Mouse (Mus musculus) forebrain, embryonic 16.5 days (tissue): ENCODE results near the gene Tmem252. TPM values are rescaled to one million over a fixed set of nuclear protein-coding genes. Genes with fewer than 3 reads are reported as not detected.
A peak's percentile ranks its signal among the peaks of the same experiment; 100 is the strongest.

ENCODE experiments used
- ATAC-seq: fragments of 200-750 bp; cut with Nextera tagmentation; 2 replicates; pipeline ENCODE4 v1.8.0; 2017; ENCODE audit warnings: mild to moderate bottlenecking, moderate library complexity
- H3K27ac ChIP-seq: fragments of 300-500 bp; sonication (generic); 2 replicates; pipeline ENCODE4 v1.5.1; 2014; ENCODE audit warnings: low read length, control low read depth
- H3K27me3 ChIP-seq: fragments of 300-500 bp; sonication (generic); replicated peaks from 2 replicates; pipeline ENCODE4 v1.6.1; 2014; ENCODE audit warnings: low read length; ENCODE audit not compliant: control insufficient read depth, insufficient read depth
- H3K36me3 ChIP-seq: fragments of 300-500 bp; sonication (generic); 2 replicates; pipeline ENCODE4 v1.6.1; 2014; ENCODE audit not compliant: control insufficient read depth, insufficient read depth
- H3K4me1 ChIP-seq: fragments of 300-500 bp; sonication (generic); replicated peaks from 2 replicates; pipeline ENCODE4 v1.6.1; 2014; ENCODE audit warnings: low read length; ENCODE audit not compliant: control insufficient read depth, insufficient read depth
- H3K4me2 ChIP-seq: fragments of 300-500 bp; sonication (generic); 2 replicates; pipeline ENCODE4 v1.6.1; 2014; ENCODE audit warnings: mild to moderate bottlenecking, low read length, control low read depth
- H3K4me3 ChIP-seq: fragments of 300-500 bp; sonication (generic); replicated peaks from 2 replicates; pipeline ENCODE4 v1.5.1; 2014; ENCODE audit warnings: mild to moderate bottlenecking, low read length, control low read depth
- H3K9ac ChIP-seq: fragments of 300-500 bp; sonication (generic); replicated peaks from 2 replicates; pipeline ENCODE4 v1.6.1; 2014; ENCODE audit warnings: low read depth, low read length, control low read depth
- H3K9me3 ChIP-seq: fragments of 300-500 bp; sonication (generic); 2 replicates; pipeline ENCODE4 v1.6.1; 2016; ENCODE audit warnings: low read length; ENCODE audit not compliant: control insufficient read depth
- WGBS: fragments of 180-500 bp; shearing (Covaris S2); extraction: QIAGEN DNeasy Blood & Tissue Kit; methylation state at CpG from one replicate; pipeline ENCODE4 v1.1.7; 2014; 5-methylcytosine and 5-hydroxymethylcytosine counted together
- polyA plus RNA-seq: library from polyadenylated mRNA; unstranded; fragments of >200 nt; fragmentation: Nextera tagmentation; extraction: Ambion mirVana; gene quantifications from 2 replicates; pipeline ENCODE4 v1.2.1, GENCODE M21; 2015

Tmem252 gene
- polyA plus RNA-seq, 1 experiment from 2014 or later, result 1.3 TPM

DNA sequence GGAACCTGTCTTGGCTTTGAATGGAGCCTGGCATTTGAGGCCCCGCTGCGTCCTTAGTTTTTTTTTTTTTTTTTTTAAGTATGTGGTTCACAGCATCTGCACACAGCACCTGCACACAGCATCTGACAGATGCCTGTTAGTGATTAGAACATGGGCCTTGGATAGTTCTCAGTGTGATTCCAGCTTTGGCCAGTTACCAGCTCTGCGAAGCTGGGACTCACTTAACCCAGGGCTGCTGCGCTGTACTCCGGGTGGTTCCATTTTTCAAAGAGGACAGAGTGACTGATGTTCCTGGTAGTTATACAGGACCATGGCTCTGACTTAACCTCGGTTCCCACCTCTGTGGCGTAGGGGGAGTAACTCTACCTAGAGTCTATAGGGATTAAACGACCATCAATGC, 23.4 kb upstream of the Tmem252 start:
- H3K27ac ChIP-seq, result no peak overlapping the region
- WGBS, result 50% methylated on average over 8 of the region's 8 CpGs
- no peak for ATAC-seq

DNA sequence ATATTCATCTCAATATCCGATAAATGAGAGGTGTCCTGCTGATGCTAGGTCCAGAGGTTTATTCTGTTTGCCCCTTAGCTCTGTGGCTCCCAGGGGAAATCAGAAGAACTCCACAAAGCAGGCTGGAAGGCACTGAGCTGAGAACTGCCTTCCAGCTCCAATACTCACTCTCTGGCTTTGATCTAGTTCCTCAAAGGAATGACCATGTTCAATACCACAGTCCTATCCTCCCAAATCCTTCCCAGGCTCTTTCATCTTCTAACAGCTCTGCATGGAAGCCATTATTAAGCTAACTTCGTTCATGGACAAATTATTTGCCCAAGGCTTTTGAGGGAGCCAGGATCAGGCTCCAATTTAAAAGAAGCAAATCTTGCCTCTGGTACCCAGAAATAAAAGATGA, 22.2 kb upstream of the Tmem252 start:
- ATAC-seq, result no peak
- WGBS, result 35% methylated on average over 2 of the region's 2 CpGs
- H3K36me3 ChIP-seq, result no peaks in the 10 kb centered on the region

More for the DNA sequence above, 23.4 kb upstream of the Tmem252 start:
- Histone ChIP-seq H3K36me3 (no peaks in the 10 kb centered on the region), H3K9me3 (no peaks in the 10 kb centered on the region), H3K27me3 (no peaks in the 10 kb centered on the region), H3K4me1 (peaks cover 11% of the 10 kb centered on the region), H3K4me2 (no peak overlapping the region), H3K9ac (no peak overlapping the region), H3K4me3 (no peak overlapping the region)

DNA sequence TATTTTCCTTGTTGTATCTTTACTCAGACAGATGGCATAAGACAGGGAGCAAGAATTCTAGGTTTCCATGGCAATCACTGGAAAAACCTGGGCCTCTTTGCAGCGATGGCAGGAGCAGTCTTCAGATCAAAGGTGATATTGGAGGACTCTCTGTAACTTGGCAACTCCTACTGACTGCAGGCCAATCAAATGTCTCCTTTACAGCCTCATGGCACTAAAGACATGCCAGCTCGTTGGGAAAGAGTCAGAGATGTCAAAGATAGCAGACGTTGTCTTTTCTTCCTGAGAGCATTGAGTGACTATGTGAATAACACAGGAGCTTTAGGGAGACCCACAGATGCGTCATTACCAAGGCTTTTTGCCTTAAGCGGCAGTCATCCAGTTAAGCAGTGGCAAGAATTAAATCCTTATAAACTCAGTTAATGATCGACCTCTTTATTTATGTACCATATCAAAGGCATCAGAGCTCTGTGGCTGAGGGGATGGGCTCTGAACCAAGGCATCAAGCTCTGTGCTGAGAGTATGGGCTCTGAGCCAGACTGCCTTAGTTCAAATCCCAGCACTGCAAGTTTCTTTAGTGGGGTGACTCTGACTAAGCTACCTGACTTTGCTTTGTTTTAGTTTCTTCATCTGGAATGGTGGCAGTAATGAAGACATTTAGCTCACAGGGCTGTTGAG, 21.3 kb upstream of the Tmem252 start:
- ATAC-seq, result peak; percentile 74
- 0 out of 2 replicates have a peak overlapping the region, but pooled peaks have one; percentile 42 for H3K27ac ChIP-seq

More for the DNA sequence above, 22.2 kb upstream of the Tmem252 start:
- 0 out of 2 replicates have a peak overlapping the region, but pooled peaks have one; percentile 1 for H3K27ac ChIP-seq
- H3K4me1 ChIP-seq, result peaks cover 11% of the 10 kb centered on the region
- H3K27me3 ChIP-seq, result no peaks in the 10 kb centered on the region
- H3K9me3 ChIP-seq, result no peaks in the 10 kb centered on the region
- H3K4me3 ChIP-seq, result no peak overlapping the region
- H3K9ac ChIP-seq, result no peak overlapping the region
- H3K4me2 ChIP-seq, result no peak overlapping the region

DNA sequence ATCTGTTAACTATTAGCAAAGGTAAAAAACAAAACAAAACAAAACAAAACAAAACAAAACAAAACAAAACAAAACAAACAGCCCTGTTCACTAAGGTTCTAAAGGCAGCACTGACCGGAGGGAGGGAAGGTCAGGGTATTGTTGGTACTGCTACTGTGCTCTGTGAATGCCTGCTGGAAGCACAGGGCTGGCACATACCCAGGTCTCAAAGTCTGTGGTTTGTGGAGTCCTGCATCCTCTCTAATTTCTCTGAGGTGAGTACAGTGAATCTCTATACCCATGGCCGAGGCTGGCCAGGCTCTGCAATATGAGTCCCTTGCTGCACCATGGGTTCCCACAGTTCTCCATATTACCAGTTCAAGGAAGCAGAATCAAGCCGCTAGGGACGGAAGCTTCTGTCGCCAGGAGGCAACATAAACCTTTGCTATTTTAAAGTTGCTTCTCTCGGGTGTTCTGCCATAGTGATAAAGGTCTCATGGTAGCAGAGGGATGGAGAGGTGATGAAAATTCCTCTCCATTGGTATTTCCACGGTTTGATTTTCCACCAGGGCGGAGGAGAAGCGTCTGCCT, 20.5 kb upstream of the Tmem252 start:
- Histone ChIP-seq H3K9me3 (no peaks in the 10 kb centered on the region), H3K36me3 (no peaks in the 10 kb centered on the region), H3K27me3 (no peaks in the 10 kb centered on the region), H3K9ac (no peak overlapping the region), H3K4me1 (peaks cover 11% of the 10 kb centered on the region), H3K27ac (no peak overlapping the region), H3K4me2 (no peak overlapping the region), H3K4me3 (no peak overlapping the region)
- peak; percentile 9; the same call in 1 of the 2 replicates for ATAC-seq
- 87% methylated on average over 9 of the region's 9 CpGs for WGBS

More for the DNA sequence above, 21.3 kb upstream of the Tmem252 start:
- no peak overlapping the region for H3K4me2 ChIP-seq
- no peaks in the 10 kb centered on the region for H3K9me3 ChIP-seq
- peaks cover 11% of the 10 kb centered on the region for H3K4me1 ChIP-seq
- WGBS, result 25% methylated on average over 6 of the region's 6 CpGs
- no peak overlapping the region for H3K9ac ChIP-seq
- no peaks in the 10 kb centered on the region for H3K36me3 ChIP-seq
- H3K27me3 ChIP-seq, result no peaks in the 10 kb centered on the region
- no peak overlapping the region for H3K4me3 ChIP-seq

DNA sequence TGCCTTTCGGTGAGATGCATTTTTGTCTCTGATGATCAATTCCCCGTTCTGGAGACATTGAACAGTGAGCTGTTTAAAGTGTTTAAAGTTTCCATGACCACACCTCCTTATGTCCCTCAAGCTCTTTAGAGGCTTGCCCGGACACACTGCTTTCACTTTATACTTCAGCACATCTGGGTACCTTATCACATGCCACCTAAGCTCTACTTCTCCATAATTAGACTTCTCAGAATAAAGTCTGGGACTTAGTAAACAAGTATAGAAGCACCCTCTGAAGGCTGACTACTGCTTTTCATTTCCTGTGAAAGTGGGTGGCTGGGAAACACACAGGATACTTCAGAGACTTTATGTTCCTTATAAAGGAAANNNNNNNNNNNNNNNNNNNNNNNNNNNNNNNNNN, 16.8 kb upstream of the Tmem252 start:
- no peaks in the 10 kb centered on the region for H3K36me3 ChIP-seq
- H3K4me3 ChIP-seq, result no peak overlapping the region
- ATAC-seq, result no peak
- H3K4me1 ChIP-seq, result peaks cover 10% of the 10 kb centered on the region
- no peak overlapping the region for H3K9ac ChIP-seq
- no peaks in the 10 kb centered on the region for H3K27me3 ChIP-seq
- no peaks in the 10 kb centered on the region for H3K9me3 ChIP-seq
- no peak overlapping the region for H3K27ac ChIP-seq
- no peak overlapping the region for H3K4me2 ChIP-seq
- WGBS, result 89% methylated on average over 3 of the region's 3 CpGs

DNA sequence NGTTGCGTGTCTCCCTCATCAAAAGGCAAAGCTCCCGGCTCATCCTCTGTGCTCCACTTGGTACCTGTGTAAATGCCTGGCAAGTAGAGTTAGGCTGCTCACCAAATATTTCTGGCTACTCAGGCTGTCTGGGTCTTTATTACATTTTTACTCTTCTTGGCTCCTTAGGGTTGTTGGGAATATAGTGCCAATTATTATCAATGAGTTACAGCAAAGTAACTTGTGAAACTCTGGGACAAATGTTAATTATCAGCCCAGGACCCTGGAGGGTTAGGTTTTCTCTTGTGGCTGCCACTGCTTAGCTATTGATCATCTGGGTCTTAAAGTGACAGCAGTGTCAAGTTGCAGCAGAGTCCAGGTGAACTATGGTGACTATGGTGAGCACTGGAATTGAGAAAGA, 11.5 kb upstream of the Tmem252 start:
- no peak overlapping the region for H3K27ac ChIP-seq
- H3K4me2 ChIP-seq, result no peak overlapping the region
- no peaks in the 10 kb centered on the region for H3K4me1 ChIP-seq
- H3K4me3 ChIP-seq, result no peak overlapping the region
- H3K9me3 ChIP-seq, result no peaks in the 10 kb centered on the region
- WGBS, result 97% methylated on average over 2 of the region's 2 CpGs
- ATAC-seq, result no peak
- H3K36me3 ChIP-seq, result no peaks in the 10 kb centered on the region
- H3K9ac ChIP-seq, result no peak overlapping the region
- H3K27me3 ChIP-seq, result no peaks in the 10 kb centered on the region

DNA sequence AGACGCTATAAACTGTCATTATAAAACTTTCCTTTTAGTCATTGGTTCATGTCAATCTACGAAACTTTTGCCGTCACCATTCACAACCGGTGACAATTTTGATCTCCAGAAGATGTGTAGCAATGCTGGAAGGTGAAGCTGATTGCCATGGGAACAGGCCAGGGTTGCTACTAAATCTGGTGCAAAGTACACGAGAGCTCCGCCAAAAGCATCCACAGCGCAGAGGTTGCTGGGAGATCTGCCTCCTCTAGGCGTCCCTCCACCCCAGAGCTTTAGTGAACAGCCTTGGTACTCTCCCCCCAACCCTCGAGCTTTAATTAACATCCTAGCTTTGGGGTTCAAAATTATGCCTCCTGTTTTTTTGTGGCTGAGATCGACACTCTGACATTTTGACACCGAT, 8.0 kb upstream of the Tmem252 start:
- Histone ChIP-seq H3K9ac (no peak overlapping the region), H3K36me3 (no peaks in the 10 kb centered on the region), H3K9me3 (no peaks in the 10 kb centered on the region), H3K4me3 (no peak overlapping the region), H3K4me2 (no peak overlapping the region), H3K27me3 (no peaks in the 10 kb centered on the region), H3K27ac (no peak overlapping the region), H3K4me1 (no peaks in the 10 kb centered on the region)
- WGBS, result 76% methylated on average over 11 of the region's 11 CpGs
- no peak for ATAC-seq

DNA sequence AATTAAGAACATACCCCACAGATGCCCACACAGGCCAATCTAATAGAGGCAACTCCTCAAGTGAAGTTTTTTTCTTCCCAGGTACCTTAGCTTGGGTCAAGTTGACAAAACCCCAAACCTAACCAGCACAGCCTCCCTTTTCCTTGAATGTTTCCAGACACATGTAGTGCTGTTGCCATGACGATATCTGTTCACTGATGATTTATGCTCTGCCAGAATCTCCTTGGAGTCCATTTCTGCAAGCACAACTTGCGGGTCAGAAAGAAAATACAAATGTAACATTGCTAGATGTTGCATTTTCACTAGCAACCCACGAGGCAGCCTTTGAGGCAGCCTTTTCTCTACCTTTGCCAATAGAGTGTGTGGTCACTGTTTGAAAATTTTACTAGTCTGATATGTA, 6.3 kb upstream of the Tmem252 start:
- no peak overlapping the region for H3K4me2 ChIP-seq
- ATAC-seq, result no peak
- no peak overlapping the region for H3K4me3 ChIP-seq
- WGBS, result 63% methylated on average over 3 of the region's 3 CpGs
- H3K4me1 ChIP-seq, result no peaks in the 10 kb centered on the region
- no peaks in the 10 kb centered on the region for H3K27me3 ChIP-seq
- no peaks in the 10 kb centered on the region for H3K9me3 ChIP-seq
- no peak overlapping the region for H3K9ac ChIP-seq
- H3K27ac ChIP-seq, result no peak overlapping the region
- no peaks in the 10 kb centered on the region for H3K36me3 ChIP-seq

DNA sequence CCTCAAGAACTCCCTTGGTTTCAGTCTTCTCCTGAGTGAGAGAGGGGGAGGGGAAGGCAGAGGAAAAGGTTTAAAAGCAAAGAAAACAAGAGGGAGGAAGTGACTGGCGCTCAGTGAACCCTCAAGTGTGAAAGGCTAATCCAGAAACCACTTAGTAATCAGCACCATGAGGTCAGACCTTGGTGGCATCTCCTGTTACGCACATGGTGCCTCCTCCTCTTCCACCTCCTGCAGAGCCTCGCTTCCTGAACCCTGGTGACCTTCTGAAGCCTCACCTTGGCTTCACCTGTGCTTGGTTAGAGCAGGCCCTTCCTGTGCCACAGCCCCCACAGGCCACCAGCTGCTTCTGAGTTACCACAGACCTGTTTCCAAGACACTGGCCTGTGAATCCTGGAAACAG, 2.2 kb upstream of the Tmem252 start:
- Histone ChIP-seq H3K27me3 (no peaks in the 10 kb centered on the region), H3K36me3 (no peaks in the 10 kb centered on the region), H3K9ac (no peak overlapping the region), H3K4me2 (no peak overlapping the region), H3K4me3 (no peak overlapping the region), H3K9me3 (no peaks in the 10 kb centered on the region), H3K4me1 (no peaks in the 10 kb centered on the region), H3K27ac (no peak overlapping the region)
- WGBS, result 78% methylated on average over 3 of the region's 3 CpGs
- ATAC-seq, result no peak
